ENCODE assay signal across 8 mouse cellular contexts in the genomic region with DNA sequence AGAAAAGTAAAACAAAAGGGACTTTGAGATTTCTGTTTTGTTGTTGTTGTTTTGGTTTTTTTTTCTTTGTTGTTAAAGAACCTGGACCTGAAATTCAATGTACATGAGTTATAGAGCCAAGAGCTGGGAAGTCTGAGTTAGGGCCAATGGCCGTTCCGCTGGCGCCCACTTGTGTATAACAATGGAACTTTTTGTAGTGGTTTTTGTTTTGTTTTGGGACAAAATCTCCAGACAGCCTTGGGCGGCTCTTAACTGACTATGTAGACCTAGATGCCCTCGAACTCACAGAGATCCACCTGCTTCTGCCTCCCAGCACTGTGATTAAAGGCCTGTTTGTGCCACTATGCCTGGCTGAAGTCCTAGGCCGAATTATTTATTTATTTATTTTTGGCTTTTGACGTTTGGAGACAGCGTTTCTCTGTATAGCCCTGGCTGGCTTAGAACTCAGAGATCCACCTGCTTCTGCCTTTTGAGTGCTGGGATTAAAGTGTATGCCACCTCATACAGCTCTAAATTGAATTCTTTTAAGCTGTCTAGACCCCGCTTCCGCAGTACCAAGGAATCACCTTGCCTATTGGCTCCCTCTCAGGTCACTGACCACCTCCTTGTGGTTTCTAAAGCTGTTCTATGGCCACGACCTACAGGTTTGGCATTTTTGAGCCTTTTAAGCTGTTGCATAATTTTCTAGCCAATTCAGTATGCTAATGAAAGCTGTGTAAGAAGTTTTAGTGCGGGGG. TPM values are rescaled to one million over a fixed set of nuclear protein-coding genes. Genes with fewer than 3 reads are reported as not detected.
DNase-seq lines count a peak whose midpoint lies in the region; ATAC-seq lines count a peak whose summit lies in the region.

No protein-coding gene starts in this region.

- no peak overlapping the region for H3K27ac ChIP-seq in heart, embryonic 10.5 days
- H3K27ac ChIP-seq in kidney, embryonic 14.5 days (ENCODE audit: low read depth, low read length) = no peak overlapping the region
- H3K27ac ChIP-seq in neural tube, embryonic 15.5 days (replicated peaks) = no peak overlapping the region

- DNase-seq in CD4-positive helper T cell, adult 2 months (ENCODE audit: low read depth, low spot score) = peak; percentile 66
- peak; percentile 89 for DNase-seq in NIH3T3 (ENCODE audit: low read depth)
- DNase-seq in heart, embryonic 10.5 days (ENCODE audit: low spot score) = no peak
- peak; percentile 17 to 59 for DNase-seq in lung, adult 18-20 months

- WGBS in heart, embryonic 10.5 days = 40% methylated on average over 12 of the region's 12 CpGs
- 44% methylated on average over 12 of the region's 12 CpGs for WGBS in kidney, embryonic 14.5 days
- WGBS in neural tube, embryonic 15.5 days = 47% methylated on average over 12 of the region's 12 CpGs

- no peaks in the 10 kb centered on the region for H3K27me3 ChIP-seq in heart, embryonic 10.5 days (ENCODE audit: insufficient read depth, poor library complexity, severe bottlenecking)
- no peaks in the 10 kb centered on the region for H3K27me3 ChIP-seq in kidney, embryonic 14.5 days (ENCODE audit: control insufficient read depth, insufficient read depth, low read length)
- no peaks in the 10 kb centered on the region for H3K27me3 ChIP-seq in neural tube, embryonic 15.5 days (replicated peaks)

- ATAC-seq in common myeloid progenitor, adult 5-6 weeks (replicated peaks; ENCODE audit: low read depth, poor library complexity, severe bottlenecking) = peak; percentile 66
- peak; percentile 58; the same call in 1 of the 2 replicates for ATAC-seq in kidney, embryonic 14.5 days (ENCODE audit: low FRiP score, low TSS enrichment)
- no peak for ATAC-seq in neural tube, embryonic 15.5 days (ENCODE audit: low FRiP score)
- no peak for ATAC-seq in erythroid progenitor cell, adult 5-6 weeks (replicated peaks; ENCODE audit: low FRiP score, poor library complexity, severe bottlenecking)

- H3K9me3 ChIP-seq in heart, embryonic 10.5 days = no peaks in the 10 kb centered on the region
- H3K9me3 ChIP-seq in kidney, embryonic 14.5 days (ENCODE audit: control insufficient read depth, low read length) = no peaks in the 10 kb centered on the region
- no peaks in the 10 kb centered on the region for H3K9me3 ChIP-seq in neural tube, embryonic 15.5 days (replicated peaks)

- H3K4me2 ChIP-seq in kidney, embryonic 14.5 days (replicated peaks; ENCODE audit: low read depth, low read length) = peak overlapping the region; percentile 31
- peak overlapping the region; percentile 30 for H3K4me2 ChIP-seq in neural tube, embryonic 15.5 days

- H3K4me1 ChIP-seq in heart, embryonic 10.5 days = peaks cover 10% of the 10 kb centered on the region; the same call in 1 of the 2 replicates
- H3K4me1 ChIP-seq in kidney, embryonic 14.5 days (ENCODE audit: control insufficient read depth, insufficient read depth, low read length) = 0 out of 2 replicates have a peak, but pooled peaks cover 7% of the 10 kb centered on the region
- peaks cover 17% of the 10 kb centered on the region for H3K4me1 ChIP-seq in neural tube, embryonic 15.5 days

- peaks cover 5% of the 10 kb centered on the region for H3K36me3 ChIP-seq in heart, embryonic 10.5 days
- H3K36me3 ChIP-seq in kidney, embryonic 14.5 days (ENCODE audit: control insufficient read depth, insufficient read depth, low read length) = peaks cover 9% of the 10 kb centered on the region; the same call in 1 of the 2 replicates
- peaks cover 6% of the 10 kb centered on the region; the same call in 1 of the 2 replicates for H3K36me3 ChIP-seq in neural tube, embryonic 15.5 days

- 0 out of 2 replicates have a peak overlapping the region, but pooled peaks have one; percentile 14 for H3K9ac ChIP-seq in kidney, embryonic 14.5 days (ENCODE audit: low read depth, low read length)
- no peak overlapping the region for H3K9ac ChIP-seq in neural tube, embryonic 15.5 days (replicated peaks)

- H3K4me3 ChIP-seq in heart, embryonic 10.5 days = peak overlapping the region; percentile 47
- peak overlapping the region; percentile 22; the same call in 1 of the 2 replicates for H3K4me3 ChIP-seq in kidney, embryonic 14.5 days (ENCODE audit: low read length)
- H3K4me3 ChIP-seq in neural tube, embryonic 15.5 days (replicated peaks) = 0 out of 2 replicates have a peak overlapping the region, but pooled peaks have one; percentile 6

RNA-seq across cellular contexts. Expression of gene Ap4e1, which starts 1.7 kb away (rescaled TPM):
- 13.7 and 19.9 TPM in 2 replicates for total RNA-seq in common myeloid progenitor, adult 5-6 weeks (2017)
- polyA plus RNA-seq in heart, embryonic 10.5 days (2016; fragmentation: Nextera tagmentation; extraction: Ambion mirVana) = 11.3 and 12.5 TPM in 2 replicates
- 4.5 and 11.1 TPM in 2 replicates for polyA plus RNA-seq in kidney, embryonic 14.5 days (2014; fragmentation: Nextera tagmentation; extraction: Ambion mirVana)
- 11.4 and 11.8 TPM in 2 replicates for polyA plus RNA-seq in neural tube, embryonic 15.5 days (2015; fragmentation: Nextera tagmentation; extraction: Ambion mirVana)
- 6.7 and 7.6 TPM in 2 replicates for total RNA-seq in erythroid progenitor cell, adult 5-6 weeks (2015; ENCODE audit: low replicate concordance)
- 9.2 and 17.2 TPM in 2 replicates for total RNA-seq in erythroid progenitor cell, adult 5-6 weeks (2017; ENCODE audit: low replicate concordance)

Comparison
In these comparisons a context has a peak if more than half of its experiments do, and no peak if none do; other contexts are left out.
1. ATAC-seq: peak in common myeloid progenitor, adult 5-6 weeks (single experiment) and kidney, embryonic 14.5 days (single experiment); none in neural tube, embryonic 15.5 days (single experiment) and erythroid progenitor cell, adult 5-6 weeks (single experiment).
2. Peak in every context shown above with its lines, with median percentiles within 50 percentile points of each other: H3K4me3 ChIP-seq.